Mouse (Mus musculus): ENCODE data around the gene Tfrc.
"Not testable (repeated sequence)": the region's sequence is repeated elsewhere in the genome, so short reads cannot be mapped to it uniquely, and the experiment has no call there.

Gene Tfrc

GRCm38 (mm10) chr16:32612052-32612451, 3.3 kb downstream of the Tfrc start:
- no peak for DNase-seq (ENCODE audit: low spot score)

GRCm38 (mm10) chr16:32613269-32613834, 4.6 kb downstream of the Tfrc start:
- DNase-seq (ENCODE audit: low spot score): no peak

- no peak for DNase-seq (ENCODE audit: low spot score)
These were observed 5.3 kb downstream of the Tfrc start for GRCm38 (mm10) chr16:32614047-32614446.

- DNase-seq (ENCODE audit: low spot score): no peak
These were observed 10.2 kb downstream of the Tfrc start for GRCm38 (mm10) chr16:32618946-32619345.

GRCm38 (mm10) chr16:32628140-32628539, 19.4 kb downstream of the Tfrc start:
- no peak for DNase-seq (ENCODE audit: low spot score)

GRCm38 (mm10) chr16:32632328-32632824, 23.7 kb downstream of the Tfrc start:
- no peak for DNase-seq (ENCODE audit: low spot score)

- DNase-seq (ENCODE audit: low spot score): no peak
These were observed 24.8 kb downstream of the Tfrc start for GRCm38 (mm10) chr16:32633486-32634012.

- no peak for DNase-seq (ENCODE audit: low spot score)
These were observed 25.5 kb downstream of the Tfrc start for GRCm38 (mm10) chr16:32634183-32634582.

- DNase-seq (ENCODE audit: low spot score): no peak
These were observed 26.6 kb downstream of the Tfrc start for GRCm38 (mm10) chr16:32635314-32635713.

GRCm38 (mm10) chr16:32636331-32636730, 27.6 kb downstream of the Tfrc start:
- no peak for DNase-seq (ENCODE audit: low spot score)

GRCm38 (mm10) chr16:32636871-32637521, 28.3 kb downstream of the Tfrc start:
- no peak for DNase-seq (ENCODE audit: low spot score)

GRCm38 (mm10) chr16:32638476-32638875, 29.8 kb downstream of the Tfrc start:
- peak; percentile 88 for DNase-seq (ENCODE audit: low spot score)

GRCm38 (mm10) chr16:32640096-32640495, 31.4 kb downstream of the Tfrc start:
- no peak for DNase-seq (ENCODE audit: low spot score)

GRCm38 (mm10) chr16:32640683-32641082, 32.0 kb downstream of the Tfrc start:
- not testable (repeated sequence) for DNase-seq (ENCODE audit: low spot score)

GRCm38 (mm10) chr16:32641440-32642219, 32.9 kb downstream of the Tfrc start:
- no peak for DNase-seq (ENCODE audit: low spot score)

GRCm38 (mm10) chr16:32642280-32642679, 33.6 kb downstream of the Tfrc start:
- no peak for DNase-seq (ENCODE audit: low spot score)

GRCm38 (mm10) chr16:32643661-32644061, 34.9 kb downstream of the Tfrc start, which contains the start of gene Tnk2:
Gene Tnk2, plus strand, starts transcription at chr16:32643874.
- DNase-seq (ENCODE audit: low spot score): peak; percentile 88

- no peak for DNase-seq (ENCODE audit: low spot score)
These were observed 35.5 kb downstream of the Tfrc start for GRCm38 (mm10) chr16:32644069-32644800.

- no peak for DNase-seq (ENCODE audit: low spot score)
These were observed 36.1 kb downstream of the Tfrc start for GRCm38 (mm10) chr16:32644801-32645170.

GRCm38 (mm10) chr16:32645361-32645914, 36.7 kb downstream of the Tfrc start:
- DNase-seq (ENCODE audit: low spot score): peak; percentile 62

- no peak for DNase-seq (ENCODE audit: low spot score)
These were observed 37.3 kb downstream of the Tfrc start for GRCm38 (mm10) chr16:32646014-32646413.

GRCm38 (mm10) chr16:32647712-32648111, 39.0 kb downstream of the Tfrc start:
- no peak for DNase-seq (ENCODE audit: low spot score)

Measured in layer of hippocampus, adult 11-12 months (tissue).